Mouse (Mus musculus) frontal cortex, postnatal 36 days (tissue): ENCODE results near the gene Vmn1r198.
"Not testable (repeated sequence)": the region's sequence is repeated elsewhere in the genome, so short reads cannot be mapped to it uniquely, and the experiment has no call there.

Experiments used
- DNase-seq, 2 experiments: peaks; one replicate each; pipeline ENCODE4 v3.0.0; 2022; ENCODE audit warnings: low spot score in 2 of 2

Gene Vmn1r198

GRCm38 (mm10) chr13:22350064-22350463 is at the start of gene Vmn1r198:
Gene Vmn1r198, plus strand, starts transcription at chr13:22350364.
- no peak for DNase-seq

- not testable (repeated sequence) for DNase-seq
Measured at GRCm38 (mm10) chr13:22308075-22308474, 42.1 kb upstream of the Vmn1r198 start.

DNA sequence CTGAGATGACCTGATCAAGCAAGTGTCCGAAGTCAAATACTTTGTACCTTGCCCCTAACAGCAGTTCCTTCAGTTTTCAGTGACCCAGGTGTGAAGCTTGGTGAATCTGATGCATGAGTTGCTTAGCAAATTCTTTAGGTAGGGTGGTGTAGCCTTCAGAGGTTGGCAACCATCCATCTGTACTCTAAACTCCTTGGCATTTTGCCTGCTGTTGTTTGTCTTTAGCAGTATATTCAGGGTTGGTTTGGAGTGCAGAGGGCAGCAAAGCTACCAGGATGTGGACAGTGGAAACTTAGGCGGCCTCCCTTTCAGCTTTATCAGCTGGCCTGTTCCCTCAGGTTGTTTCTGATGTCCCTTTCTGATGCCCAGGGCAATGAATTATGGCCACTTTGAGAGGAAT is 34.8 kb upstream of the Vmn1r198 start:
- DNase-seq: no peak

- no peak for DNase-seq
Measured at GRCm38 (mm10) chr13:22317366-22317765, 32.8 kb upstream of the Vmn1r198 start.

DNA sequence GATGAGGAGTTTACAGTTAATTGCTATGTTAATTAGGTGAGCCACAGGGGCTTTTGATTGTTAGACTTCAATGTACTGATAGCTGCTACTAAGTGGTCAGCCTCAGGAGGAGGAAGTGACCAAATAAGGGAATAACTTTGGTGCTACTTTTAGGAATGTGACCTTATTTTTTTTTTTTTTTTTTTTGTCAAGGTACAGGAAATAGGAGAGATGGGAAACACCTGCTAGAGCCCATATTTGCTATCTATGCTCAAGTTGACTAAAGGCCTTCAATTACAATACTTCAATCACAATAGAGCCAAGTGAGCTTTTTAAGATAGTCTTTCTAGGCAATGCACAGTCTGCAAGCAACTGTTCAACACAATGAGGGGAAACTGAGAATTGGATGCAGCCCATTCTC is 30.1 kb upstream of the Vmn1r198 start:
- DNase-seq: no peak

DNA sequence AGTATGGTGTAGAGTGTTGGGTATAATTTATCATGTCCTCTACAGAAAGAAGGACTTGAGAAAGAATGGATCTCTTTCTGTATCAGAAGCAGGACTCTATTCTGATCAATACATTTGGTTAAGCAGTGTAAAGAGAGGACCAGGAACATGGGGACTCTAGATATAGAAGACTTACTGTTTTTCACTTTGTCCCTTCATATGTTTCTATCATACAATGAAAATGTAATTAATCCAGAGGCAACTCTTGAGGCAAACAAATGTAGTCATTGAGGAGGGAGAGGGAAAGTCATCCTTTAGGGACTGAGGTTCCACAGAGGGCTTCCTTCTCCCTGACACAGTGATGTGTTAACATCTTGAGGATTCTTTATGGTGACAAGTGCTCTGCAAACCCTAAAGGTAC is 25.9 kb upstream of the Vmn1r198 start, which contains the start of gene Vmn1r197:
Gene Vmn1r197, plus strand, starts transcription at position 301 of the 400 bp plus-strand sequence.
- DNase-seq: no peak

DNA sequence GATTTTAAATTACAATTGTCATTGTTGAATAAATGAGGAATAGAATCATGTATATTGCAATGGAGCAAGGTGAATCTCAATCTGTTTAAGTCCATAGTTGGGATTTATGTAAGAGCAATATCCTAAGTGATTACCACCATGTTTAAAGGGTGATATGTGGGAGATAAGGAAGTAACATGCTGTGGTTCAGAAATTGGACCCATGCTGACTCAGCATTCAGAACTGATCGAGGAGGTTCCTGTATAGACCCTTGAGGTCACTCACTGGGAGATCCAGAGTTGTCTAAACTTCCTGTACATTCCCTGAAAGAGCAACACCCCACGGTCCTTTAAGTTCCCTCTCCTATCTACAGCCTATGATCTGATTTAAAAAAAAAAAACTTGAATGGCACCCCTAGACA is 16.9 kb upstream of the Vmn1r198 start:
- no peak for DNase-seq

DNA sequence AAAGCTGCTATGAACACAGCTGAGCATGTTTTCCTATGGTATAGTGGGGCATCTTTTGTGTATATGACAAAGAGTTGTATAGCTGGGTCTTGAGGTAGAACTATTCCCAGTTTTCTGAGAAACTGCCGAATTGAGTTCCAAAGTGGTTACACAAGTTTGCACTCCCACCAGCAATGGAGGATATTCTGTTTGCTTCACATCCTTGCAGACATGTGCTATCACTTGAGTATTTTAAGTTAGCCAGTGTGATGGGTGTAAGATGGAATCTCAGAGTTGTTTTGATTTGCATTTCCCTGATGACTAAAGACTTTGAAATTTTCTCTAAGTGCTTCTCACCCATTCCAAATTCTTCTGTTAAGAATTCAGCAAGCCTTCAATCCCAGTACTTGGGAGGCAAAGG is 14.6 kb upstream of the Vmn1r198 start:
- peak in 1 of 2 experiments; percentile 5 for DNase-seq

DNA sequence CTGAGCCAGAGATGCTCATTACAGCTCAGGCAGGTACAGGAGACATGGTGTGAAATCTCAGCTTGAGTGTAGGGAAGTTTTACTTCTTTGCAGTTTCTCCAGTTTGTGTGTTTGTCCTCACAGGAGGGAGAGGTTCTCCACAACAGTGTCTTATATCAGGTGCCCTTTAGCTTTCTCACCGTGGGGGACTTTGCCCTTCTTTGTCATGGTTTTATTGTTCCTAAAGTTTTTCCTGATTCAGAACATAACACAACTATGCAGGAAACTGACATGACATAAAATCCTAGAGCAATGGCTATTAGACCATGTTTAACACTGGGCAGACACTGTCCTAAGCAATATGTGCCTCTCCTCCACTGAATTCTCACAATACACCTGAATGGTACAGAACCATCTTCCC is 649 bp downstream of the Vmn1r198 start:
- DNase-seq: no peak

GRCm38 (mm10) chr13:22379518-22379917 is 29.4 kb downstream of the Vmn1r198 start, which contains the start of gene Vmn1r199:
Gene Vmn1r199, plus strand, starts transcription at chr13:22379818.
- DNase-seq: no peak

- DNase-seq: peak; percentile 19 to 67
Measured at GRCm38 (mm10) chr13:22381128-22381527, 31.0 kb downstream of the Vmn1r198 start.

- no peak for DNase-seq
Measured at GRCm38 (mm10) chr13:22383401-22383800, 33.2 kb downstream of the Vmn1r198 start.

GRCm38 (mm10) chr13:22387050-22387449 is 36.9 kb downstream of the Vmn1r198 start:
- no peak for DNase-seq

- DNase-seq: no peak
Measured at GRCm38 (mm10) chr13:22390073-22390472, 39.9 kb downstream of the Vmn1r198 start, which contains the start of gene Vmn1r200. Gene Vmn1r200, plus strand, starts transcription at chr13:22390373.

- peak in 1 of 2 experiments; percentile 14 for DNase-seq
Measured at GRCm38 (mm10) chr13:22402978-22403377, 52.8 kb downstream of the Vmn1r198 start.
